Mouse (Mus musculus) midbrain, embryonic 11.5 days (tissue): ENCODE data around the gene Fmnl2. TPM values are rescaled to one million over a fixed set of nuclear protein-coding genes. Genes with fewer than 3 reads are reported as not detected.
A peak's percentile ranks its signal among the peaks of the same experiment; 100 is the strongest.

Experiments
- ATAC-seq: fragments of 200-750 bp; cut with Nextera tagmentation; 2 replicates; pipeline ENCODE4 v1.8.0; 2017; ENCODE audit warnings: moderate TSS enrichment, moderate library complexity; ENCODE audit not compliant: low FRiP score
- DNase-seq: peaks from one replicate; pipeline ENCODE4 v3.0.0; 2015; ENCODE audit warnings: low spot score; ENCODE audit errors: missing footprints
- H3K27ac ChIP-seq: fragments of 300-500 bp; sonication (generic); 2 replicates; pipeline ENCODE4 v1.5.1; 2014; ENCODE audit warnings: low read depth, low read length
- H3K27me3 ChIP-seq: fragments of 300-500 bp; sonication (generic); 2 replicates; pipeline ENCODE4 v1.6.1; 2014; ENCODE audit warnings: mild to moderate bottlenecking, low read length, moderate library complexity, mixed read lengths; ENCODE audit not compliant: control insufficient read depth, insufficient read depth
- H3K36me3 ChIP-seq: fragments of 300-500 bp; sonication (generic); 2 replicates; pipeline ENCODE4 v1.6.1; 2014; ENCODE audit warnings: mild to moderate bottlenecking, low read length, moderate library complexity, mixed read lengths; ENCODE audit not compliant: control insufficient read depth, insufficient read depth
- H3K4me1 ChIP-seq: fragments of 300-500 bp; sonication (generic); 2 replicates; pipeline ENCODE4 v1.6.1; 2014; ENCODE audit warnings: low read length; ENCODE audit not compliant: control insufficient read depth, insufficient read depth
- H3K4me2 ChIP-seq: fragments of 300-500 bp; sonication (generic); 2 replicates; pipeline ENCODE4 v1.6.1; 2014; ENCODE audit warnings: mild to moderate bottlenecking, moderate library complexity
- H3K4me3 ChIP-seq: fragments of 300-500 bp; sonication (generic); 2 replicates; pipeline ENCODE4 v1.5.1; 2014; ENCODE audit warnings: low read depth, low read length
- H3K9ac ChIP-seq: fragments of 300-500 bp; sonication (generic); 2 replicates; pipeline ENCODE4 v1.6.1; 2014; ENCODE audit warnings: low read length
- H3K9me3 ChIP-seq: fragments of 300-500 bp; sonication (generic); 2 replicates; pipeline ENCODE4 v1.6.1; 2016; ENCODE audit warnings: low read length; ENCODE audit not compliant: control insufficient read depth
- WGBS: fragments of 180-500 bp; shearing (Covaris S2); extraction: QIAGEN DNeasy Blood & Tissue Kit; methylation state at CpG from one replicate; pipeline ENCODE4 v1.1.7; 2014; 5-methylcytosine and 5-hydroxymethylcytosine counted together
- polyA plus RNA-seq: library from polyadenylated mRNA; unstranded; fragments of >200 nt; fragmentation: Nextera tagmentation; extraction: Ambion mirVana; gene quantifications from 2 replicates; pipeline ENCODE4 v1.2.1, GENCODE M21; 2014

The Fmnl2 gene
- polyA plus RNA-seq, 1 experiment from 2014 or later: 9.4 TPM

GRCm38 (mm10) chr2:52935906-52936305, 78.2 kb downstream of the Fmnl2 start:
- H3K27ac ChIP-seq: no peak overlapping the region
- H3K27me3 ChIP-seq: no peaks in the 10 kb centered on the region
- no peak overlapping the region for H3K4me2 ChIP-seq
- no peak overlapping the region for H3K9ac ChIP-seq
- ATAC-seq (no peak), DNase-seq (no peak)
- WGBS: 88% methylated on average over 6 of the region's 6 CpGs
- H3K4me1 ChIP-seq: no peaks in the 10 kb centered on the region
- no peaks in the 10 kb centered on the region for H3K36me3 ChIP-seq
- H3K4me3 ChIP-seq: no peak overlapping the region
- no peaks in the 10 kb centered on the region for H3K9me3 ChIP-seq

GRCm38 (mm10) chr2:52938351-52939074, 80.9 kb downstream of the Fmnl2 start:
- Histone ChIP-seq H3K4me1 (no peaks in the 10 kb centered on the region), H3K4me2 (no peak overlapping the region), H3K4me3 (no peak overlapping the region), H3K27ac (no peak overlapping the region), H3K9me3 (no peaks in the 10 kb centered on the region), H3K9ac (no peak overlapping the region), H3K36me3 (no peaks in the 10 kb centered on the region), H3K27me3 (no peaks in the 10 kb centered on the region)
- peak; percentile 83 for DNase-seq
- ATAC-seq: no peak
- 53% methylated on average over 6 of the region's 6 CpGs for WGBS

GRCm38 (mm10) chr2:52943644-52944423, 86.2 kb downstream of the Fmnl2 start:
- no peak for ATAC-seq
- Histone ChIP-seq H3K27me3 (no peaks in the 10 kb centered on the region), H3K36me3 (no peaks in the 10 kb centered on the region), H3K9me3 (no peaks in the 10 kb centered on the region), H3K9ac (no peak overlapping the region), H3K4me3 (no peak overlapping the region), H3K4me1 (peaks cover 13% of the 10 kb centered on the region), H3K27ac (no peak overlapping the region), H3K4me2 (no peak overlapping the region)
- WGBS: 74% methylated on average over 9 of the region's 9 CpGs
- peak; percentile 83 for DNase-seq

GRCm38 (mm10) chr2:52944594-52944993, 86.9 kb downstream of the Fmnl2 start:
- Histone ChIP-seq H3K36me3 (no peaks in the 10 kb centered on the region), H3K27me3 (no peaks in the 10 kb centered on the region), H3K4me1 (peaks cover 13% of the 10 kb centered on the region), H3K4me2 (no peak overlapping the region), H3K4me3 (no peak overlapping the region), H3K27ac (no peak overlapping the region), H3K9ac (no peak overlapping the region), H3K9me3 (no peaks in the 10 kb centered on the region)
- WGBS: 92% methylated on average over 5 of the region's 5 CpGs
- ATAC-seq: no peak
- no peak for DNase-seq

- H3K9ac ChIP-seq: peak overlapping the region; percentile 21; the same call in 1 of the 2 replicates
- WGBS: 31% methylated on average over 2 of the region's 2 CpGs
- peak overlapping the region; percentile 31 for H3K27ac ChIP-seq
- H3K27me3 ChIP-seq: no peaks in the 10 kb centered on the region
- H3K4me1 ChIP-seq: peaks cover 13% of the 10 kb centered on the region
- DNase-seq (no peak), ATAC-seq (peak; percentile 45; the same call in 1 of the 2 replicates)
- no peak overlapping the region for H3K4me3 ChIP-seq
- H3K9me3 ChIP-seq: no peaks in the 10 kb centered on the region
- H3K36me3 ChIP-seq: no peaks in the 10 kb centered on the region
- H3K4me2 ChIP-seq: no peak overlapping the region
Observed at GRCm38 (mm10) chr2:52946074-52946473, 88.4 kb downstream of the Fmnl2 start.

- 24% methylated on average over 11 of the region's 11 CpGs for whole genome bisulfite sequencing
- H3K4me1 ChIP-seq: peaks cover 13% of the 10 kb centered on the region
- no peaks in the 10 kb centered on the region for H3K36me3 ChIP-seq
- H3K9ac ChIP-seq: 0 out of 2 replicates have a peak overlapping the region, but pooled peaks have one; percentile 21
- H3K4me3 ChIP-seq: no peak overlapping the region
- H3K27me3 ChIP-seq: no peaks in the 10 kb centered on the region
- no peaks in the 10 kb centered on the region for H3K9me3 ChIP-seq
- DNase-seq (peak; percentile 92), ATAC-seq (peak; percentile 80)
- no peak overlapping the region for H3K4me2 ChIP-seq
- H3K27ac ChIP-seq: peak overlapping the region; percentile 31; the same call in 1 of the 2 replicates
Observed at GRCm38 (mm10) chr2:52946524-52947186, 89.0 kb downstream of the Fmnl2 start.

GRCm38 (mm10) chr2:52948406-52948805, 90.7 kb downstream of the Fmnl2 start:
- Histone ChIP-seq H3K9me3 (no peaks in the 10 kb centered on the region), H3K4me1 (peaks cover 13% of the 10 kb centered on the region), H3K4me3 (no peak overlapping the region), H3K27ac (no peak overlapping the region), H3K27me3 (no peaks in the 10 kb centered on the region), H3K9ac (no peak overlapping the region), H3K4me2 (no peak overlapping the region), H3K36me3 (no peaks in the 10 kb centered on the region)
- 95% methylated on average over 3 of the region's 3 CpGs for WGBS
- DNase-seq: no peak
- ATAC-seq: no peak

GRCm38 (mm10) chr2:52949556-52949955, 91.9 kb downstream of the Fmnl2 start:
- H3K4me1 ChIP-seq: peaks cover 11% of the 10 kb centered on the region
- 96% methylated on average over 4 of the region's 4 CpGs for WGBS
- H3K9me3 ChIP-seq: no peaks in the 10 kb centered on the region
- H3K4me3 ChIP-seq: no peak overlapping the region
- H3K27me3 ChIP-seq: no peaks in the 10 kb centered on the region
- no peak overlapping the region for H3K27ac ChIP-seq
- DNase-seq: no peak
- no peak overlapping the region for H3K4me2 ChIP-seq
- no peak for ATAC-seq
- no peak overlapping the region for H3K9ac ChIP-seq
- no peaks in the 10 kb centered on the region for H3K36me3 ChIP-seq

GRCm38 (mm10) chr2:52950226-52950625, 92.6 kb downstream of the Fmnl2 start:
- no peak for ATAC-seq

More at GRCm38 (mm10) chr2:52950226-52950625, 92.6 kb downstream of the Fmnl2 start:
- Histone ChIP-seq H3K4me2 (no peak overlapping the region), H3K9me3 (no peaks in the 10 kb centered on the region), H3K9ac (no peak overlapping the region), H3K36me3 (no peaks in the 10 kb centered on the region), H3K27ac (no peak overlapping the region), H3K4me3 (no peak overlapping the region), H3K27me3 (no peaks in the 10 kb centered on the region), H3K4me1 (peaks cover 11% of the 10 kb centered on the region)
- 84% methylated on average over 4 of the region's 4 CpGs for WGBS
- DNase-seq: no peak
